Mouse (Mus musculus): ENCODE results near the gene Gigyf1. TPM values are rescaled to one million over a fixed set of nuclear protein-coding genes. Genes with fewer than 3 reads are reported as not detected.

Gigyf1 gene
- total RNA-seq (2017) = 13.4 and 16.3 TPM in 2 replicates

DNA sequence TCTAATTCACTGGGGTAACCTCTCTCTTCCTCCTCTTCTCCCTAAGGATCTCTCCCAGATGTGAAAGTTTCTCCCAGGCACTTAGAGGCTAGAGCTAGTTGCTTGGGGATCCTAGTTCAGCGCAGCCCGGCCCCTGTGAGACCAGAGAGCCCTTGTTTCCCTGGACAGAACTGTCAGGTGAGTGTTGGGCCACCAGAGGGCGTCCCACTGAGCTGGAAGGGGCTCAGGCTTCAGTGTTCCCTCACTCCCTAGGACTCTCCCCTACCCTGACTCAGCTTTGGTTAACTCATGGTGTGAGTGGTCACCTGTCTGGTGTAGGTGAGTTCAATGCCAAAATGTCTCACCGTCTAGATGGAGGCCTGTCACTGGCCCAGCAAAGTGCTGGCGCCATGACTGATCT lies at the start of gene Gigyf1:
Gigyf1 (plus strand) TSS at position 113 of the 400 bp plus-strand sequence.
- ATAC-seq (replicated peaks in 1 of 2; ENCODE audit: insufficient read depth in 1 of 2, low FRiP score in 2 of 2, low TSS enrichment in 1 of 2, low read depth in 1 of 2, poor library complexity in 2 of 2, severe bottlenecking in 2 of 2) = peak in 1 of 2 experiments; percentile 67; a peak in 2 of 4 replicates

- peak; percentile 17 to 27; a peak in 2 of 4 replicates for ATAC-seq (replicated peaks in 1 of 2; ENCODE audit: insufficient read depth in 1 of 2, low FRiP score in 2 of 2, low TSS enrichment in 1 of 2, low read depth in 1 of 2, poor library complexity in 2 of 2, severe bottlenecking in 2 of 2)
Measured at GRCm38 (mm10) chr5:137472252-137472904, 46.0 kb upstream of the Gigyf1 start.

- ATAC-seq (replicated peaks in 1 of 2; ENCODE audit: insufficient read depth in 1 of 2, low FRiP score in 2 of 2, low TSS enrichment in 1 of 2, low read depth in 1 of 2, poor library complexity in 2 of 2, severe bottlenecking in 2 of 2) = no peak
Measured at GRCm38 (mm10) chr5:137474351-137474750, 44.0 kb upstream of the Gigyf1 start.

DNA sequence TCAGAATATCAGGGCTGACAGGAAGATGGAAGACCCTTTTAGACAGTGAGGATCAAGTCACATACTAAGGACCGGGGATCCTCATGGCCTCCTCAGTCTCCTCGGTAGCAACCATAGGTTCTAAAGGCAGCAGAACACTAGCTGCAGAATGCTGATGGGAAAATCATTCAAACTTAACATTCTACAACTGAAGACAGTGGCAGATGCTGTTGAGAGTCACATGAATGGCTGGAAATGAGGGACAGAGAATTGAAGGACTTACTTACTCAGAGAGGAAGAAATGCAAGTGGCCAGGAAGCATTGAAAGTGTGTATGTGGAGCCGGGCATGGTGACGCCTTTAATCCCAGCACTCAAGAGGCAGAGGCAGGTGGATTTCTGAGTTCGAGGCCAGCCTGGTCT lies 41.4 kb upstream of the Gigyf1 start, which contains the start of gene Zan:
Zan (minus strand) TSS at position 101 of the 400 bp plus-strand sequence.
- ATAC-seq (replicated peaks in 1 of 2; ENCODE audit: insufficient read depth in 1 of 2, low FRiP score in 2 of 2, low TSS enrichment in 1 of 2, low read depth in 1 of 2, poor library complexity in 2 of 2, severe bottlenecking in 2 of 2) = no peak

DNA sequence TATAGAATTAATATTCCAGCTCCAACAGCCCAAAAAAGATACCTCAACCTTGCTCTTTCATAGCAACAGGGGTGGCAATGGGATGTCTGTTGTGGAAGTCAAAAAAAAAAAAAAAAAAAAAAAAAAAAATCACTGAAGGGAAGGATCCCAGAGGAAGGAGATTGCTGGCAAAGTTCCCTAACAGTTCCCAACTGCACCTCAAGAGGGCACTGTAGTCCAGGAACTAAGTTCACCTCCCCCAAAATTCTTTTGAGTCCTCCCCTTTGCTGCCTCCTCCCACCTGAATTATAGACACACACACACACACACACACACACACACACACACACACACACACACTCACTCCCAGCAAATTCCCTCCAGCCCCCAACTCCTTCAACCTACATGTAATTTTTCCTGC lies 37.2 kb upstream of the Gigyf1 start:
- peak; percentile 37 to 48; a peak in 1 of 4 replicates for ATAC-seq (replicated peaks in 1 of 2; ENCODE audit: insufficient read depth in 1 of 2, low FRiP score in 2 of 2, low TSS enrichment in 1 of 2, low read depth in 1 of 2, poor library complexity in 2 of 2, severe bottlenecking in 2 of 2)

DNA sequence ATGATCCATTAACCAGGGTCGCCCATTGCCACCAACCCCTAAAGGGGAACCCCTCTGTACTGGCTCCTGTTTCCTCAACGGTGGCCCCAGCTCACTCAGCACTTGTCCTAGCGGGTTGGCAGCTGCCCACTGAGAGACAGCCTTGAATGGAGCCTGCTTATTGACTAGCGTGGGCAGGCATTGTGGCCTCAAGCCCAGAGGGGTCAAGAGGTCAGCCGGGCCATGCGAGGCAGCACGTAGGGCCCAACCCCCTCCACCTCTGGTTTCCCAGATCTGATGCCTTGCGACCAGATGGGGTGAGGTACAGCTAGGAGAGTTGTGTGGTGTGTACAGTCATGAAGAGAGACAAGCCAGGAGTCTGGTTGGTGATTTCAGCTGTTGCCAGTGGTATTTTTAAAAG lies 36.5 kb upstream of the Gigyf1 start:
- no peak for ATAC-seq (replicated peaks in 1 of 2; ENCODE audit: insufficient read depth in 1 of 2, low FRiP score in 2 of 2, low TSS enrichment in 1 of 2, low read depth in 1 of 2, poor library complexity in 2 of 2, severe bottlenecking in 2 of 2)

- no peak for ATAC-seq (replicated peaks in 1 of 2; ENCODE audit: insufficient read depth in 1 of 2, low FRiP score in 2 of 2, low TSS enrichment in 1 of 2, low read depth in 1 of 2, poor library complexity in 2 of 2, severe bottlenecking in 2 of 2)
Measured at GRCm38 (mm10) chr5:137485071-137485850, 33.1 kb upstream of the Gigyf1 start.

GRCm38 (mm10) chr5:137485851-137486155 lies 32.5 kb upstream of the Gigyf1 start:
- ATAC-seq (replicated peaks in 1 of 2; ENCODE audit: insufficient read depth in 1 of 2, low FRiP score in 2 of 2, low TSS enrichment in 1 of 2, low read depth in 1 of 2, poor library complexity in 2 of 2, severe bottlenecking in 2 of 2) = no peak

DNA sequence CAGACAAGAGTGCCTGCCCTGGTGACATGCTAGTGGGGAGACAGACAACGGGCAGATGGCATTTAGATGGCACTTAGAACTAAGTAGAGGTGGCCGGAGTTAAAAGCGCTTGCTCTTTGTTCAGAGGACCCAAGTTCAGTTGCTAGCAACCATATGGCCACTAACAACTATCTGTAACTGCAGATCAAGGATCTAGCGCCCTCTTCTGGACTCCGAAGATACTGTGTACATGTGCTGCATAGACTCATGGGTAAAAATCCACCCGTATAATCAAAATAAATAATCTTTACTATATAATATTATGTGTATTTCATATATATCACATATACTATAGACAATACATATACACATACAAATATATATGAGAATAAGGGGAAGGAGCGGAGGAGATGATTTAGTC lies 30.7 kb upstream of the Gigyf1 start:
- ATAC-seq (replicated peaks in 1 of 2; ENCODE audit: insufficient read depth in 1 of 2, low FRiP score in 2 of 2, low TSS enrichment in 1 of 2, low read depth in 1 of 2, poor library complexity in 2 of 2, severe bottlenecking in 2 of 2) = no peak

GRCm38 (mm10) chr5:137491559-137491958 lies 26.8 kb upstream of the Gigyf1 start:
- ATAC-seq (replicated peaks in 1 of 2; ENCODE audit: insufficient read depth in 1 of 2, low FRiP score in 2 of 2, low TSS enrichment in 1 of 2, low read depth in 1 of 2, poor library complexity in 2 of 2, severe bottlenecking in 2 of 2) = no peak

GRCm38 (mm10) chr5:137493831-137494230 lies 24.5 kb upstream of the Gigyf1 start:
- ATAC-seq (replicated peaks in 1 of 2; ENCODE audit: insufficient read depth in 1 of 2, low FRiP score in 2 of 2, low TSS enrichment in 1 of 2, low read depth in 1 of 2, poor library complexity in 2 of 2, severe bottlenecking in 2 of 2) = no peak; a peak in 1 of 4 replicates

- no peak for ATAC-seq (replicated peaks in 1 of 2; ENCODE audit: insufficient read depth in 1 of 2, low FRiP score in 2 of 2, low TSS enrichment in 1 of 2, low read depth in 1 of 2, poor library complexity in 2 of 2, severe bottlenecking in 2 of 2)
Measured at GRCm38 (mm10) chr5:137500186-137500585, 18.2 kb upstream of the Gigyf1 start.

- ATAC-seq (replicated peaks in 1 of 2; ENCODE audit: insufficient read depth in 1 of 2, low FRiP score in 2 of 2, low TSS enrichment in 1 of 2, low read depth in 1 of 2, poor library complexity in 2 of 2, severe bottlenecking in 2 of 2) = peak; percentile 85 to 88
Measured at GRCm38 (mm10) chr5:137501709-137502666, 16.4 kb upstream of the Gigyf1 start, which contains the start of gene Pop7. Pop7 (minus strand) TSS chr5:137502518.

DNA sequence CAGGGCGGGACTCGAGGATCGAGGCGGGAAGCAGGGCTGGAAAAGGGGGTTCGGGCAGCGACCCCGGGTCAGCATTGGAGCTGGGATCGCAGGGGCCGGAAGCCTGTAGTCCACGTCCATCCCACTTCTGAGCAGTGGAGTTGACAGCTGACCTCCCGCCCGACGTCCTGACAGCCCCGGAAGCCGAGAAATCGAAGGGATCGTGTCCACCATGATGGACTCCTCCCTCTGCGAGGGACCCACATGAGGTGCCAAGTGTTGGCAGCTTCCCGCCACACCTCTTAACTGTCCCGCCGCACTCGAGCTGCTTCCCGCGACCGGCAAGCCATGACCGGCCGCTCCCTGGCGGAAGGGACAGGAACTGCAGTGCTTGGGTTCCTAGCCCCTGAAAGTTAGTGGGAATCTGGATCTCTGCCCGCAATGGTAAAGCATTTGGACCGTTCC lies 15.7 kb upstream of the Gigyf1 start:
- ATAC-seq (replicated peaks in 1 of 2; ENCODE audit: insufficient read depth in 1 of 2, low FRiP score in 2 of 2, low TSS enrichment in 1 of 2, low read depth in 1 of 2, poor library complexity in 2 of 2, severe bottlenecking in 2 of 2) = peak; percentile 75 to 79

DNA sequence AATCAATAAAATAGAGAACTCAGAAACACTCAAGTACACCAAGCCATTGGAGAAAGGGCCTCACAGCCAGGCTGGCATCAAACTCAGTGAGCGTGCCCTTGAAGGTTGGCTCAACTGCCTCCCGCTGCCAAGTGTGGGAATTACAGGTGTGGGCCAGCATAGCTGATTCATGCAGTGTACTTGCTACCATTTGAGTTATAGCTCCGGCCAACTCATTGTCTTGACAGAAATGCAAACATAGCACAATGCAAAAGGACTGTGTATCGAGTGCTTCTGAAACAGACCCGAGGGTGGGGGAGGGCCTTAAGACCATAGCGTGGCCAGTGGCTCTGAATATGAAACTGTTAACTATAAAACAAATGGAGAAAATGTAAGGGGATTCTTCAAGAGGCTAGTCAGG lies 14.3 kb upstream of the Gigyf1 start:
- no peak for ATAC-seq (replicated peaks in 1 of 2; ENCODE audit: insufficient read depth in 1 of 2, low FRiP score in 2 of 2, low TSS enrichment in 1 of 2, low read depth in 1 of 2, poor library complexity in 2 of 2, severe bottlenecking in 2 of 2)

DNA sequence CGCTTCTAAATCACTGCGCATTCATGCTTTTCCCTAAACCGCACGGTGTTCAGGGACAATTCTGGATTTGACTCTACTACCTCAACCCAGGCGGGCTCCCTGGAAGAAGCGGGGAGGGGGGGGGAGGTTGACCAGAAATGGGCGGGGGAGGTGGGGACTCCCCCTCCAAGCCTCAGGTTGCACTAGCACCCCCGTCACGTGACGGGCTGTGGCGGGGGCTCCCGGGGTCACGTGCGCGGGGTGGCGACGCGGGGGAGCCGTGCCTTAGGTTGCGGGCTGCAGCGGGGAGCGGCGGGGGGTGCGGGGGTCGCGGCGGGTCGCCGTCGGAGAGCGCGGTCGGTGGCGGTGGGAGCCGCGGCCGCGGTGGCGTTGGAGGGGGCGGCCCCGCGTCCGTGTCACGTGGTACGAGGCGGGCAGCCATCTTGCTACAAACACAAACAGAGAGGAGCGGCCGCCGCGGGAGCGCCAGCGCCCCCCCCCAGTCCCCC lies 8.3 kb upstream of the Gigyf1 start:
- ATAC-seq (replicated peaks in 1 of 2; ENCODE audit: insufficient read depth in 1 of 2, low FRiP score in 2 of 2, low TSS enrichment in 1 of 2, low read depth in 1 of 2, poor library complexity in 2 of 2, severe bottlenecking in 2 of 2) = peak; percentile 35 to 55; a peak in 2 of 4 replicates

- no peak for ATAC-seq (replicated peaks in 1 of 2; ENCODE audit: insufficient read depth in 1 of 2, low FRiP score in 2 of 2, low TSS enrichment in 1 of 2, low read depth in 1 of 2, poor library complexity in 2 of 2, severe bottlenecking in 2 of 2)
Measured at GRCm38 (mm10) chr5:137510573-137511390, 7.6 kb upstream of the Gigyf1 start.
